Comparison of ENCODE assay signal across 7 mouse cellular contexts in genomic region chr1:105780079-105780456, GRCm38 (mm10). TPM values are rescaled to one million over a fixed set of nuclear protein-coding genes. Genes with fewer than 3 reads are reported as not detected.
DNase-seq lines count a peak whose midpoint lies in the region; ATAC-seq and TF ChIP-seq lines count a peak whose summit lies in the region.

No protein-coding gene starts in this region.

- no peaks in the 10 kb centered on the region; the same call in 1 of the 2 replicates for H3K4me1 ChIP-seq in lung, postnatal 0 days (ENCODE audit: insufficient read depth, low read depth, low read length)
- no peaks in the 10 kb centered on the region for H3K4me1 ChIP-seq in forebrain, embryonic 14.5 days (ENCODE audit: control insufficient read depth, insufficient read depth, low read length)
- H3K4me1 ChIP-seq in limb, embryonic 15.5 days = peaks cover 14% of the 10 kb centered on the region
- 0 out of 2 replicates have a peak, but pooled peaks cover 4% of the 10 kb centered on the region for H3K4me1 ChIP-seq in stomach, embryonic 14.5 days (ENCODE audit: control insufficient read depth, insufficient read depth, low read length)

- peak; percentile 16; the same call in 1 of the 2 replicates for ATAC-seq in lung, postnatal 0 days
- ATAC-seq in forebrain, embryonic 14.5 days = no peak
- no peak for ATAC-seq in limb, embryonic 15.5 days (ENCODE audit: insufficient number of reproducible peaks, low FRiP score, low TSS enrichment, low read depth)
- no peak for ATAC-seq in stomach, embryonic 14.5 days (ENCODE audit: insufficient number of reproducible peaks, insufficient read depth, low FRiP score, low read depth)

- H3K9ac ChIP-seq in lung, postnatal 0 days (replicated peaks; ENCODE audit: low read depth) = no peak overlapping the region
- peak overlapping the region; percentile 67; the same call in 1 of the 2 replicates for H3K9ac ChIP-seq in forebrain, embryonic 14.5 days (ENCODE audit: low read length)
- 0 out of 2 replicates have a peak overlapping the region, but pooled peaks have one; percentile 54 for H3K9ac ChIP-seq in limb, embryonic 15.5 days
- no peak overlapping the region; the same call in 1 of the 2 replicates for H3K9ac ChIP-seq in stomach, embryonic 14.5 days (replicated peaks; ENCODE audit: low read depth, low read length)

- H3K27ac ChIP-seq in lung, postnatal 0 days (ENCODE audit: low read length) = no peak overlapping the region
- H3K27ac ChIP-seq in forebrain, embryonic 14.5 days (ENCODE audit: low read depth, low read length) = no peak overlapping the region
- H3K27ac ChIP-seq in limb, embryonic 15.5 days = no peak overlapping the region
- H3K27ac ChIP-seq in stomach, embryonic 14.5 days (ENCODE audit: low read length) = no peak overlapping the region

- H3K4me2 ChIP-seq in lung, postnatal 0 days (replicated peaks; ENCODE audit: low read depth, low read length) = peak overlapping the region; percentile 93
- peak overlapping the region; percentile 95 for H3K4me2 ChIP-seq in forebrain, embryonic 14.5 days (ENCODE audit: low read length)
- peak overlapping the region; percentile 96 for H3K4me2 ChIP-seq in limb, embryonic 15.5 days
- H3K4me2 ChIP-seq in stomach, embryonic 14.5 days (replicated peaks; ENCODE audit: low read depth, low read length) = peak overlapping the region; percentile 99

- peak overlapping the region; percentile 53 for H3K4me3 ChIP-seq in lung, postnatal 0 days (ENCODE audit: low read depth, low read length)
- H3K4me3 ChIP-seq in forebrain, embryonic 14.5 days (ENCODE audit: low read depth, low read length) = peak overlapping the region; percentile 49
- peak overlapping the region; percentile 56 for H3K4me3 ChIP-seq in limb, embryonic 15.5 days
- peak overlapping the region; percentile 54 for H3K4me3 ChIP-seq in stomach, embryonic 14.5 days (ENCODE audit: low read depth, low read length)

- no peaks in the 10 kb centered on the region for H3K9me3 ChIP-seq in lung, postnatal 0 days (ENCODE audit: low read length)
- no peaks in the 10 kb centered on the region for H3K9me3 ChIP-seq in forebrain, embryonic 14.5 days (replicated peaks; ENCODE audit: control insufficient read depth, low read length)
- H3K9me3 ChIP-seq in limb, embryonic 15.5 days = no peaks in the 10 kb centered on the region
- no peaks in the 10 kb centered on the region for H3K9me3 ChIP-seq in stomach, embryonic 14.5 days (ENCODE audit: control insufficient read depth, low read depth, low read length)

- no peaks in the 10 kb centered on the region for H3K36me3 ChIP-seq in lung, postnatal 0 days (ENCODE audit: insufficient read depth, low read length)
- H3K36me3 ChIP-seq in forebrain, embryonic 14.5 days (ENCODE audit: control insufficient read depth, insufficient read depth, low read length) = no peaks in the 10 kb centered on the region
- H3K36me3 ChIP-seq in limb, embryonic 15.5 days = no peaks in the 10 kb centered on the region
- no peaks in the 10 kb centered on the region for H3K36me3 ChIP-seq in stomach, embryonic 14.5 days (ENCODE audit: control insufficient read depth, insufficient read depth, low read length)

- TF ChIP-seq EP300 in lung, postnatal 0 days (IDR thresholded peaks at IDR 0.05) = no peak

- WGBS in lung, postnatal 0 days = 31% methylated on average over 12 of the region's 12 CpGs
- 35% methylated on average over 12 of the region's 12 CpGs for WGBS in forebrain, embryonic 14.5 days
- WGBS in limb, embryonic 15.5 days = 32% methylated on average over 12 of the region's 12 CpGs
- 35% methylated on average over 12 of the region's 12 CpGs for WGBS in stomach, embryonic 14.5 days

- DNase-seq in lung, postnatal 0 days (ENCODE audit: low spot score) = no peak
- DNase-seq in lung, postnatal 10 days = no peak
- no peak for DNase-seq in forebrain, embryonic 14.5 days (ENCODE audit: low spot score)
- no peak for DNase-seq in adrenal gland, postnatal 14 days
- no peak for DNase-seq in cerebellum, postnatal 4 days (ENCODE audit: low spot score in 2 of 2)

- H3K27me3 ChIP-seq in lung, postnatal 0 days (replicated peaks; ENCODE audit: insufficient read depth, low read length) = no peaks in the 10 kb centered on the region; the same call in none of the 2 replicates
- peaks cover 11% of the 10 kb centered on the region; the same call in 1 of the 2 replicates for H3K27me3 ChIP-seq in forebrain, embryonic 14.5 days (replicated peaks; ENCODE audit: control insufficient read depth, insufficient read depth, low read length)
- peaks cover 33% of the 10 kb centered on the region for H3K27me3 ChIP-seq in limb, embryonic 15.5 days
- H3K27me3 ChIP-seq in stomach, embryonic 14.5 days (ENCODE audit: control insufficient read depth, insufficient read depth, low read length) = no peaks in the 10 kb centered on the region

- no peak for TF ChIP-seq CTCF in lung, postnatal 0 days (IDR thresholded peaks at IDR 0.05)

RNA-seq across cellular contexts. Expression of gene Tnfrsf11a, which starts 0.5 kb away (rescaled TPM):
- polyA plus RNA-seq in lung, postnatal 0 days (2015; fragmentation: Nextera tagmentation; extraction: Ambion mirVana) = 1.9 and 2.2 TPM in 2 replicates
- polyA plus RNA-seq in forebrain, embryonic 14.5 days (2014; fragmentation: Nextera tagmentation; extraction: Ambion mirVana) = 0.17 and 0.37 TPM in 2 replicates
- polyA plus RNA-seq in limb, embryonic 15.5 days (2015; fragmentation: Nextera tagmentation; extraction: Ambion mirVana) = 0.91 and 1.5 TPM in 2 replicates
- polyA plus RNA-seq in stomach, embryonic 14.5 days (2014; fragmentation: Nextera tagmentation; extraction: Ambion mirVana) = 2.6 and 3.5 TPM in 2 replicates
- total RNA-seq in adrenal gland, postnatal 14 days (2021) = 1.9 and 4.9 TPM in 2 replicates

Comparison
In these comparisons a context has a peak if more than half of its experiments do, and no peak if none do; other contexts are left out.
1. H3K9ac ChIP-seq: peak in forebrain, embryonic 14.5 days (single experiment) and limb, embryonic 15.5 days (single experiment); none in lung, postnatal 0 days (single experiment) and stomach, embryonic 14.5 days (single experiment).
2. Peak in every context shown above with its lines, with median percentiles within 50 percentile points of each other: H3K4me2 ChIP-seq and H3K4me3 ChIP-seq.